Mouse (Mus musculus) layer of hippocampus, postnatal 36 days (tissue): Measurements from ENCODE around the gene Soat2. TPM values are rescaled to one million over a fixed set of nuclear protein-coding genes. Genes with fewer than 3 reads are reported as not detected.

Experiments used
- DNase-seq, 2 experiments: peaks; one replicate each; pipeline ENCODE4 v3.0.0; 2022
- total RNA-seq, 2 experiments: library from RNA; stranded (reverse); gene quantifications; 2 replicates each; pipeline ENCODE4 v1.2.3; 2021

Gene Soat2
- total RNA-seq, 2 experiments from 2014 or later = 0.23 TPM; not detected in 1

DNA sequence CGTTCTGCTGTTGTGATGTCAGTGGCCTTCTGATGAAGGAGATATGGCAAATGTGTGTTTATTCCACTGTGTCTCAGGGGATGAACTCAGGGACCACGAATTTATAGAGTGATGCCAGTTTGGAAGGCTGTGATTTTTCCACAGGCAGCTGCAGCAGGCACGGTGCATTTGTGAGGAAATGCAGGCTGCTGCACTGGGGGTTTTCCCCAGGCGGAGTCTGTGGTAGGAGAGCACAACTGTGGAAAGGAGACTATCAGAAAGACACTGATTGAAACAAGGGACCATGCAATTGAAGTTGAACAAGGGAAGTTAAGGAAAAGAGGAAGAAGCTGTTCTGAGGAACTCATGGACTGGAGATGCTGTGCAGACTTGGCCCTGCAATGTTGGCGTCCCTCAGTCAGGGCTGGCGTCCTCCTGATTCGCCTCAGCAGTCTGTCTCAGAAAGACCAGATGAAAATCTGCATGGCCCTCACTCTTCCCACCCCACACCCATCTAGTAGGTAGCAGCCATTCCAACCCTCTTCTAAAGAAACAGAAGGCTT lies 42.0 kb downstream of the Soat2 start:
- DNase-seq = no peak

DNA sequence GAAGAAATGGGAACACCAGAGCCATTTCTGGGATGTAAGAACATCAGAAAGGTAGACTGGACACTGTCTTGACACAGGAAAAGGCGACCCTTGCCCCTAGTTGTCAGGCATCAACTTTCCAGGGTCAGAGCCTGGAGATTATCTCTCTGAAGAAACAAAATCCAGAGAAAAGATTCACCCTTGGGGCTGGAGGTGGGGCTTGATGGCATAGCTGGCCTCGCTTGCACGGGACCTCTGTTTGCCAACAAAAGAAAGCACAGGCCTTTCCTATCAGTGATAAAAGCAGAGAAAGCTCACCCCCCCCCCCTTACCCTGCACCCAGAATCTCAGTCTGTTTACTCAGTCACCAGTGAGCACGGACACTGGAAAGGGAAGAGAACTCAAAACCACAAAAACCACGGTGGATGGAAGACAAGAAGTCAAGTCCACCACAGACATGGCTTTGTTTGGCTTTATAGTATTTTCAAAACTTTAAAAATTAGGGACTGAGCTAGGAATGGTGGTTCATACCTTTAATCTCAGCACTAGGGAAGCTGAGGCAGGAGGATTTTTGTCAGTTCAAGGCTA lies 42.6 kb downstream of the Soat2 start:
- no peak for DNase-seq

DNA sequence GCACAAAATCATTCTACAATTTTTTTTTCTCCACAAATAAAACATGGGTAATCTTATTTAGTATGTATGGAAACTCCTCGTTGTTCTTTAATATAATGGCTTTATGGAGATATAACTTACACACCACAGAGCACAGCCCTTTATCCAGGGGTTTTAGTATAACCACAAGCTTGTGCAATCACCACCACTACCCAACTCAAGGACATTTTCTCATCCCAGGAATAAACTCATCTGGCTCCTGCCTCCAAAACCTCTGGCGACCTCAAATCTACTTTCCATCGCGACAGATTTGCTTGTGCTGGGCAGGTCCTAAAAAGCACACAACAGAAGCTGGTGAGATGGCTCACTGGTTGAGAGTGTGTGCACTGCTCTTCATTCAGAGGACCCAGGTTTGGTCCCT lies 43.3 kb downstream of the Soat2 start:
- DNase-seq = no peak

DNA sequence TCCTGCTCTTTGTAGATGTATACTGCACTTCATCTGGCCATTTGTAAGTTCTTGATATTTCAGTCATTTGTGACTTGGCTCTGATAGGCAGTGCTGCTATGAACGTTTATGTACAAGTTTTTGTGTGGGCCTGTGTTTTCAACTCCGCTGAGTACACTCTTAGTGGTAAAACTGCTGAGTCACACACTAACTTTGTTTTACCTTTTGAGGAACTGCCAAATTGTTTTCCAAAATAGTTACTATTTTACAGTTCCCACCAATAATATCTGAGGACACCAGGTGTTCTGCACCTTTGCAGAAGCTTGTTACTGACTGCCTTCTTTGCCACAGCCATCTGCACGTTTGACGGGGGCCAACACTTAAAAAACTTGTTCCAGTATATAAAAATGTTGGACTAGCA lies 44.1 kb downstream of the Soat2 start:
- DNase-seq = no peak

DNA sequence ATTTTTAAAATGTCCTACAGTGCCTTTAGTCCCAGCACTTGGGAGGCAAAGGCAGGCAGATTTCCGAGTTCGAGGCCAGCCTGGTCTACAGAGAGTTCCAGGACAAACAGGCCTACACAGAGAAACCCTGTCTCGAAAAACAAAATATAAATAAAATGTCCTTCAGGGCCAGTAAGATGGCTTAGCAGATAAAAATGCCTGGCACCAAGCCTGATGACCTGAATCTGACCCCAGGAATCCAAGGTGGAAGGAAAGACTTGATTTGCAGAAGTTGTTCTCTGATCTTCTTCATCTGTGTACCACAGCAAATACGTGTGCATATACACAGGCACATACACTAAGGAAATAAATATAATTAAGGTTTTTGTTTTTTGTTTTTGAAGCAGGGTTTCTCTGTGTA lies 45.0 kb downstream of the Soat2 start:
- DNase-seq = no peak

DNA sequence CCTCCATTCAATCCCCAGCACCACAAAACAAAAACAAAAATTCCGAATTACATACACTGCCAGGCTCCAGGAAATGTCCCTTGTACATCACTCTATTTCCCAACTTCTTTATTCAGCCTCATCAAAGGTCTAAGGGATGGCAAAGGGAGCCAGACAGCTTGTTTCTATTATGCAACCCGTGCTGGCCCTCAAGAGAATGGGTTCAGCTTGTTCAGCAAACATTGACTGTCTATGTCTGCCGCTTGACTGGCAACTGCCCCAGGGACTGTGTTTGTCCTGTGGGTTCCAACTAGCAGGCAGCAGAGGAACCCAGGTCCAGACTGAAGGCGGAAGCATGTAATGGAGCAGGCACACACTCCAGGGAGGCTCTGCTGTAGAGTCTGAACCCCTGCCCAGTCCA lies 48.5 kb downstream of the Soat2 start:
- no peak for DNase-seq

DNA sequence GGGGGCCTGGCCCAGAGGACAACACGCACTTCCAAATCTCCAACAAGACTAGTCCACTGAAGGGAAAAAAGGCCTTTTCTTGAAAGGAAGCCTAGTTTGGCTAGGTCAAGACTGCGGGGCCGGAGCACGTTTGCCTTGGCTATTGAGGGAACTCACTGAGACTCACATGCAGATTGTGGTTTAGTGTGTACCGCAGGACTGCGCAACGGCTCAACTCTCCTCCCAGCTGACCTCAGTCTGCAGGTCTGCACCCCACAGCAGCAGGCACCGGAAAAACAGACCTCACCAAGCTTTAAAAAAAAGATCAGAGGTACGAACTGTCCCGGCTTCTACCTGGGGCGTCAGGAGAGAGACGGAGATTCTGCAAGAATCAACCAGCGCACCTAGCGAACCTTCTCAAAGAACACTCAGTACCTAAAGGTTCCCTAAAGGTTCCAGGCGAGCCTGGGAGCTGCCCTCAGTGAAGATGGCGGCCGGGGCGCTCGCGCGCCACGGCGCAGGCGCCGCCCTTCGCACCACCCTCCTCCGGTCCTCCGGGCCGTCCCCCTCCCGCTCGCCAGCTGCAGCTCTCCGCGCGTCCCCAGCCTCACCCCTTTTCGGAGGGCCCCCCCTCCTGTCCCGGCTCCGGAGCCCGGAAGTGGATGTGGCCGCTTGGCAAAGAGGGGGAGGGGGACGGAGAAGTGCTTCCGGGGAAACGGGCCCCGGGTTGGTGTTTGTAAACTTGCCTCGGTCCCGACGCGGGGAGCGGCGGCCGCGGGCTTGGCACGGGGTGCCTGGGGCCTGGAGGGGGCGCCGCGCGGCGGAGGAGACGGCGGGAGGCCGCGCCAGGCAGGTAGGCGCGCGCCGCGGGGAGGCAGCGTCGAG lies 52.9 kb downstream of the Soat2 start, which contains the start of gene Zfp740:
TSS of gene Zfp740 (plus strand) at position 279 of the 864 bp plus-strand sequence.
- DNase-seq = peak; percentile 94 to 95

DNA sequence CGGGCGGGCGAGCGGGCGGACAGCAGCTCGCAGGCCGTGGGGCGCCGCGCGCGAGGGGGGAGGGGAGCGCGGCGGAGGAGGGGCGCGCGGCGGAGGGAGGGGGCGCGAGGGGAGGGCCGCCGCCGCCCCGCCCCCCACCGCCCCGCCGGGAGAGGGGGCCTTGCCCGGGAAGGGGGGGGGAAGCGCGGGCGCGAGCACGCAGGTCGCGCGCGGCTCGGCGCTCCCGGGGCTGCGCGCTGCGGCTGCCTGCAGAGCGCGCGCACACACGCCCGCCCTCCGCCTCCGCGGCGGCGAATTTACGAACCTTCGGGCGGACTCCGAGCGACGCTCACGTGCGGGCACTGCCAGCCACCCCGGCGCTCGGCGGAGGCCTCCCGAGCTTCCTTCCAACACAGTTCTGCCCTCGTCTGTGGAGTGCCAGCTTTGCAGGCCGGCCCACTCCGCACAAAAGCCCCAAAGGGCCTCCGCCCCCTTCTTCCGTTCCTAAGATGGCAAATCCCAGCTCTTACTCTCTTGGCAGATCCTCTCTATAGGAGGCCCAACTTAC lies 53.6 kb downstream of the Soat2 start:
- peak; percentile 68 to 71 for DNase-seq

DNA sequence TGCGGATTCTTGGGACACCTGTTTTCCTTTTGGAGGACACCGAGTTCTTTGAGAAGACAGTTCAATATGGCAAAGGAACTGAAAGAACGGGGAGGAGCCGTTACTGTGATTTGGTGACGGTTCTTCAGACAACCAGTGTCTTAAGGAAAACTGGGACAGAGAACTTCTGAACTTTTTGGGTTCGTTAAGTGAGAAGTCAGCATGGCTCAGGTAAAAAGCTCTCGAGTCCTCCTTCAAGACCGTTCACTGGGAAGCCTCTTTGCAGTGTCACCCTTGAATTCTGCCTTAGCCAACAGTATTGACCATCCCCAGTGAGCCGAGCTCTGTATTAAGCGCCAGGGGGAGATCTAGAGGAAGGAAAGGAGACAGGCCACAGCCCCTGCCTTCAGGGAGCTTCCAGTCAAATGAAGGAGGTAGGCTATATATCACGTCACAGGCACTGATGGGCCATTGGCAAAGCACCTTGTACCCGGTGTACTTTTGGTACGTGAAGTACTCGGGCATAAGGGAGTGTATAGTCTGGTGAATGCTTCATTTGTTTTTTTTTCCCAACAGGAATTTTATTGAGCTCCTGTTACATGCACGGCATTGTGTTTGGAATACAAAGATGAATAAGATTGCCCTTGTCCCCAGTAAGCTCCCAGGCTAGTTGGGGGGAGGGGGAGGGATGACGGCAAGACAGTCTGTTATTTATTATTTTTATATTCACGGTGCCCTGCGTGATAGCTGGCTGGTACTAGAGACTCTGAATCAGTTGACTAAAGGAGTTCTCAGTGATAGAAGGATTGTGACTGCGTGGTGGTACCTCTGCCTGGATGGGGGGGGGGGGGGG lies 54.6 kb downstream of the Soat2 start, which contains the start of gene Csad:
TSS of gene Csad (minus strand) at position 51 of the 832 bp plus-strand sequence.
- no peak for DNase-seq

DNA sequence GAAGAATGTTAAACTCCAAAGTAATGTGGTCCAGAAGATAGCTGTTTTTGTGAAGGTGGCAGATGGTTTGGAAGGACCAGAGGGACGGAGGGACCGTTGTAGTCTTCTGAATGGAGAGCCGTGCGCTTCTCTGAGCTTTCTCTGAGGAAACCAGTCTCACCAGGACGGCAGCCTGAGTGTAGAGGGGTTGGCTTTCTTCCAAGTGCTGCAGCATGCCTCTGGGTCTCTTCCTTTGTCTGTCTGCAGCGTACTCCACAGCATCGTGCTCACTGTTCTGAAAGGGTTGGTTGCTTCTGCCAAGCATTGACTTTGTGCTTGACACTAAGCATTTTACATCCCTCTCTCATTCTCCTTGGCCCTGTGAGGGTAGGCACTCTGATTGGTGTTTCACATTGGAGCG lies 55.5 kb downstream of the Soat2 start:
- peak; percentile 48 to 50 for DNase-seq

DNA sequence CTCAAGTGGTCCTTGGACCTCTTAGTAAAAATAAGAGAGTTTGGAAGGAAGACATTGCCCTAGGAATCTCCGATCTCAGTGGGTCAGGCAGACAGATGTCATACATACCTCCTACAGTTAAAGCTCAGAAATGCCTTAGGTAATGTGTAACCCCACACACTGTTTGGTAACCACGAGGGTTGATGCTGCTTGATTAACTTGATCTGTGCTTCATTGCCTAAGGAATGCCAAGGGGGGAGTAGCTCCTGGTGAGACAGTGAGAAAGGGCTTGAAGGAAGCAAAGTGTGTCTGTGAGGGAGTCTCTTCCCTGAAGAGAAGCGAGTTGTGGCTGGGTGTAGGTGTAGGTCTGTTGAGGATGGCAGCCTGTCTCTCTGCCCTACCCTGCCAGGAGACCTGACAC lies 57.0 kb downstream of the Soat2 start:
- no peak for DNase-seq

DNA sequence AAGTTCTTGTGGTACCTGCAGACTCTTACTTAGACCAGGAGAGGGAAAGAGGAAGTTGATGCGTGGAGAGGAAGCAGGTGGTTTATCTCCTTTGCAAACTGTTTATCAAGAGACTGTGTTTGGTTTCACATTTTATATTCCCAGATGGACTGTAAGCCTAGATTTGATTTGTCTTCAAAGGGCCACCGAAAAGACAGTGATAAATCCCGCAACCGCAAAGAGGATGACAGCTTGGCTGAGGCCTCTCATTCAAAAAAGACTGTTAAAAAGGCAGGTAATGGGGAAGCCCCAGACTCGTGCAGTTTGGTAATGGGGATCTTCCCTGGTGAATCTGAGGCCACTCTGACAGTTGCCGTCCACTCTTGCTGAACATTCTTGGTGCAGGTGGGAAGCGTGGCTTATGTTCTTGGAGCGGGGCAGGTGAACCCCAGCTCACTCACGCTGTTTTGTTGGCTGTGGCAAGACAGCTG lies 57.8 kb downstream of the Soat2 start:
- DNase-seq = no peak

DNA sequence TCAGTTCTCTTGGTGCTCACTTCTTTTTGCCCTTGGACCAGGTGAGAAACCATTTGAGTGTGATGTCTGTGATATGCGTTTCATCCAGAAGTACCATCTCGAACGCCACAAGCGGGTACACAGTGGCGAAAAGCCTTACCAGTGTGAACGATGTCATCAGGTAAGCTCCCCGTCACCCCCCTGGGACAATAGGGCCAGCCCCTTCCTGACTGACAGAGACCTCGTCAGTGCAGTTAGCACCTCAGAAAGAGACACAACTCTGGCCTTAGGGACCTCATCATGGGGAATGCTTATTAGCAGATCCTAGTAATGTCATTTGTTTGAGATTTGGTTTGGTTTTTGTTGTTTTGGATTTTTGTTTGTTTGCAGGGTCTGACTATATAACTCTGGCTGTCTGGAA lies 58.8 kb downstream of the Soat2 start:
- no peak for DNase-seq

DNA sequence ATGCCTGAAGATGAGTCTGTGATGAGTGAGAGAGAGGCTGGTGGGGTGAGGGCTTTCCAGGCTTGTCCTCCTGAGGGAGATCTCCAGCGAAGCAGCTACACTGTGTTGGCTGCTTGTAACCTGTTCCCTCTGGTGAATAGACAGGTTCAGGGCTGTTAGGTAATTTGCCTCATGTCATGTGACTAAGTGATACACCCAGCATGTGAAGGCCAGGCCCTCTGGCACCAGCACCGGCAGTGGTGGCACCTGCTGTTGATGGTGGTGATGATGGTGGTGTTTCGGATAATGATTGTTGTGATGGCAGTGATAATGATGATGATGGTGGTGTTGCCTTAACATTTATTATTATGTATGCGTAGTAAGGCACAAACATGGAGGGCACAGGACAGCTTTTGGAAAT lies 60.5 kb downstream of the Soat2 start:
- DNase-seq = no peak

DNA sequence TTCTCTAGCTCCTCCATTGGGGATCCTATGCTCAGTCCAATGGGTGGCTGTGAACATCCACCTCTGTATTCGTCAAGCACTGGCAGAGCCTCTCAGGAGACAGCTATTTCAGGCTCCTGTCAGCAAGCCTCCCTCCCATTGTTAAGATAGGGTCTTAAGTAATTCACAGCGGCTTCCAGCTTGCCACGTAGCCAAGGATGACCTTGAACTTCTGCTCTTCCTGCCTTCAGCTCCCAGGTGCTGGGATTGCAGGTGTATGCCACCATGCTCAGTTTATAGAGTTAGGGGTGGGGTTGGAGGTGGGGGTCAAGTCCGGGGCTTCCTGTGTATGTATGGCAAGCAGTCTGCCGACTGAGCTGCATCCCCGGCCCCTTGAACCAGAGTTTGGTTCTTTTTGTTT lies 61.6 kb downstream of the Soat2 start:
- DNase-seq = no peak

Other genes with a start within 250 kb of the Soat2 start
- not detected for gene Krt4, start 225.8 kb upstream of the Soat2 start, total RNA-seq
- gene Krt79, start 210.2 kb upstream of the Soat2 start, total RNA-seq = not detected
- not detected for gene Krt78, start 196.2 kb upstream of the Soat2 start, total RNA-seq
- under 1 TPM in 1 of 2 experiments, not detected in 1; 0.18 TPM for gene Krt8, start 146.0 kb upstream of the Soat2 start, total RNA-seq
- under 1 TPM in 1 of 2 experiments, not detected in 1; 0.71 TPM for gene Krt18, start 122.3 kb upstream of the Soat2 start, total RNA-seq
- gene Eif4b, start 76.8 kb upstream of the Soat2 start, total RNA-seq = 100 to 1,000 TPM; 179 to 182 TPM
- 10 to 100 TPM; 10.7 to 22.0 TPM for gene Tns2, start 50.1 kb upstream of the Soat2 start, total RNA-seq
- 100 to 1,000 TPM; 141 to 151 TPM for gene Spryd3, start 14.3 kb upstream of the Soat2 start, total RNA-seq
- 1 to 10 TPM; 8.2 to 8.9 TPM for gene Igfbp6, start 6.2 kb upstream of the Soat2 start, total RNA-seq
- 10 to 100 TPM; 68.8 to 69.4 TPM for gene Zfp740, start 52.7 kb downstream of the Soat2 start, total RNA-seq
- gene Csad, start 54.2 kb downstream of the Soat2 start, total RNA-seq = 10 to 100 TPM; 37.1 to 39.5 TPM
- 1 to 10 TPM; 1.8 to 2.2 TPM for gene Itgb7, start 81.4 kb downstream of the Soat2 start, total RNA-seq
- gene Rarg, start 107.0 kb downstream of the Soat2 start, total RNA-seq = 1 to 10 TPM; 8.3 to 10.0 TPM
- gene Gm9918, start 120.0 kb downstream of the Soat2 start, total RNA-seq = not detected
- 10 to 100 TPM; 33.9 to 37.3 TPM for gene Mfsd5, start 128.9 kb downstream of the Soat2 start, total RNA-seq
- gene Espl1, start 145.7 kb downstream of the Soat2 start, total RNA-seq = 1 to 10 TPM; 1.4 to 1.8 TPM
- 100 to 1,000 TPM; 400 to 436 TPM for gene Pfdn5, start 175.6 kb downstream of the Soat2 start, total RNA-seq
- gene Myg1, start 181.2 kb downstream of the Soat2 start, total RNA-seq = 10 to 100 TPM; 65.9 to 69.8 TPM
- 10 to 100 TPM; 21.4 to 24.2 TPM for gene Aaas, start 200.2 kb downstream of the Soat2 start, total RNA-seq
- under 1 TPM; 0.38 to 0.57 TPM for gene Sp7, start 216.7 kb downstream of the Soat2 start, total RNA-seq